Mouse (Mus musculus) forebrain, postnatal 0 days (tissue): ENCODE measurements around the gene Pkd1l3. TPM values are rescaled to one million over a fixed set of nuclear protein-coding genes. Genes with fewer than 3 reads are reported as not detected.

Source experiments
- ATAC-seq: fragments of 200-750 bp; cut with Nextera tagmentation; 2 replicates; pipeline ENCODE4 v1.8.0; 2017; ENCODE audit warnings: mild to moderate bottlenecking, moderate library complexity
- DNase-seq: peaks from one replicate; pipeline ENCODE4 v3.0.0-alpha.2; 2015
- H3K27ac ChIP-seq: fragments of 300-500 bp; sonication (generic); 2 replicates; pipeline ENCODE4 v1.5.1; 2014; ENCODE audit warnings: low read depth, mild to moderate bottlenecking, antibody characterized with exemption, low read length, moderate library complexity, mixed read lengths
- H3K27me3 ChIP-seq: fragments of 300-500 bp; sonication (generic); 2 replicates; pipeline ENCODE4 v1.6.1; 2014; ENCODE audit warnings: mild to moderate bottlenecking, low read length, mixed read lengths; ENCODE audit not compliant: insufficient read depth
- H3K36me3 ChIP-seq: fragments of 300-500 bp; sonication (generic); 2 replicates; pipeline ENCODE4 v1.6.1; 2014; ENCODE audit warnings: mild to moderate bottlenecking, moderate library complexity; ENCODE audit not compliant: insufficient read depth
- H3K4me1 ChIP-seq: fragments of 300-500 bp; sonication (generic); 2 replicates; pipeline ENCODE4 v1.6.1; 2014; ENCODE audit warnings: antibody characterized with exemption; ENCODE audit not compliant: insufficient read depth
- H3K4me2 ChIP-seq: fragments of 300-500 bp; sonication (generic); 2 replicates; pipeline ENCODE4 v1.6.1; 2014; ENCODE audit warnings: low read depth, mild to moderate bottlenecking, moderate library complexity
- H3K4me3 ChIP-seq: fragments of 300-500 bp; sonication (generic); 2 replicates; pipeline ENCODE4 v1.5.1; 2014; ENCODE audit warnings: low read depth, low read length, mixed read lengths
- H3K9ac ChIP-seq: fragments of 300-500 bp; sonication (generic); 2 replicates; pipeline ENCODE4 v1.6.1; 2014; ENCODE audit warnings: mild to moderate bottlenecking
- H3K9me3 ChIP-seq: fragments of 300-500 bp; sonication (generic); 2 replicates; pipeline ENCODE4 v1.6.1; 2016; ENCODE audit warnings: low read length
- CTCF ChIP-seq: sonication (generic); IDR thresholded peaks from 2 replicates; pipeline ENCODE4 v1.5.1; 2016; ENCODE audit warnings: antibody characterized with exemption, control low read depth, low read depth
- WGBS: fragments of 180-500 bp; shearing (Covaris S2); extraction: QIAGEN DNeasy Blood & Tissue Kit; methylation state at CpG from one replicate; pipeline ENCODE4 v1.1.7; 2014; 5-methylcytosine and 5-hydroxymethylcytosine counted together
- polyA plus RNA-seq: library from polyadenylated mRNA; unstranded; fragments of >200 nt; fragmentation: Nextera tagmentation; extraction: Ambion mirVana; gene quantifications from 2 replicates; pipeline ENCODE4 v1.2.1, GENCODE M21; 2015
- total RNA-seq: library from RNA; depleted of rRNA; stranded (reverse); fragments of >200 nt; gene quantifications from 2 replicates; pipeline ENCODE4 v1.2.3, GENCODE M21; 2014

The Pkd1l3 gene
- total and polyA plus RNA-seq, 2 experiments from 2014 or later = 0.21 to 0.24 TPM

GRCm38 (mm10) chr8:109584293-109584692 is 30.0 kb upstream of the Pkd1l3 start:
- Histone ChIP-seq H3K4me3 (no peak overlapping the region), H3K36me3 (no peaks in the 10 kb centered on the region), H3K9me3 (no peaks in the 10 kb centered on the region), H3K27ac (no peak overlapping the region), H3K27me3 (no peaks in the 10 kb centered on the region), H3K9ac (no peak overlapping the region), H3K4me1 (no peaks in the 10 kb centered on the region), H3K4me2 (no peak overlapping the region)
- ATAC-seq = no peak
- 85% methylated on average over 4 of the region's 4 CpGs for WGBS
- no peak for DNase-seq
- no peak for TF ChIP-seq CTCF

GRCm38 (mm10) chr8:109584830-109585229 is 29.5 kb upstream of the Pkd1l3 start:
- ATAC-seq (no peak), DNase-seq (no peak)
- H3K9me3 ChIP-seq = no peaks in the 10 kb centered on the region
- H3K4me1 ChIP-seq = no peaks in the 10 kb centered on the region
- no peak overlapping the region for H3K4me3 ChIP-seq
- no peak overlapping the region for H3K27ac ChIP-seq
- no peak overlapping the region for H3K9ac ChIP-seq
- no peak for TF ChIP-seq CTCF
- H3K27me3 ChIP-seq = no peaks in the 10 kb centered on the region
- no peaks in the 10 kb centered on the region for H3K36me3 ChIP-seq
- no peak overlapping the region for H3K4me2 ChIP-seq
- 93% methylated on average over 3 of the region's 3 CpGs for WGBS

GRCm38 (mm10) chr8:109585652-109586051 is 28.7 kb upstream of the Pkd1l3 start:
- TF ChIP-seq CTCF = no peak
- no peaks in the 10 kb centered on the region for H3K9me3 ChIP-seq
- no peak for ATAC-seq
- no peaks in the 10 kb centered on the region for H3K4me1 ChIP-seq
- H3K4me2 ChIP-seq = no peak overlapping the region
- no peaks in the 10 kb centered on the region for H3K27me3 ChIP-seq
- H3K36me3 ChIP-seq = no peaks in the 10 kb centered on the region
- H3K4me3 ChIP-seq = no peak overlapping the region
- DNase-seq = no peak
- no peak overlapping the region for H3K9ac ChIP-seq
- no peak overlapping the region for H3K27ac ChIP-seq

DNA sequence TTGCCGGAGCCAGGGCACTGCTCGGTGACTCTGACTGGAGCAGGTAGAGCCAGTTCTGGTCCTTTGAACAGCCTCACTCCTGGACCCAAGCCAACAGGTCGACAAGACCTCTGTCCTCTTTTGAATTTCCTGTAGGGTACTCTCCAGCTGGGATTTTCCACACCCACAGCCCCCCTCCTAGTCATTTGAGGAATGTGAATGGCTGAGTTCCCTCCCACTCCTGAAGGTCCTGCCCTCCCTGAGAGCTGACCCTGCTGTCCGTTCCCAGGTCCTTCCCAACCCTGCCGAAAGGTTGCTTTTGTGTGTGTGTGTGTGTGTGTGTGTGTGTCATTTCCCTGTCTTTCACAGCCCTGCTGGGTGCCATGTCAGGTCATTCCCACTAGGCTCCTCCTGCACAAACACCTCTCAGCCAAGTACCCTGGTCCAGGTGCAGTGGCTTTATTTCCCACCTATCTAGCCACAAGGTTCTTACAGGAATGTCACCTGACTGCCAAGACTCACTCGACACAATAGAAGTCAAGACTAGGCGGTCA is 27.3 kb upstream of the Pkd1l3 start:
- H3K27me3 ChIP-seq = no peaks in the 10 kb centered on the region
- H3K4me2 ChIP-seq = no peak overlapping the region
- H3K9me3 ChIP-seq = no peaks in the 10 kb centered on the region
- H3K27ac ChIP-seq = no peak overlapping the region
- no peaks in the 10 kb centered on the region for H3K4me1 ChIP-seq
- H3K9ac ChIP-seq = no peak overlapping the region
- DNase-seq (no peak), ATAC-seq (no peak)
- TF ChIP-seq CTCF = no peak
- 66% methylated on average over 7 of the region's 7 CpGs for WGBS
- peaks cover 6% of the 10 kb centered on the region; the same call in 1 of the 2 replicates for H3K36me3 ChIP-seq
- no peak overlapping the region for H3K4me3 ChIP-seq

- ATAC-seq = no peak
- no peak overlapping the region for H3K27ac ChIP-seq
- no peak overlapping the region for H3K4me3 ChIP-seq
- H3K4me1 ChIP-seq = no peaks in the 10 kb centered on the region
- no peak for TF ChIP-seq CTCF
- H3K9me3 ChIP-seq = no peaks in the 10 kb centered on the region
- no peak overlapping the region for H3K4me2 ChIP-seq
- no peak for DNase-seq
- peaks cover 27% of the 10 kb centered on the region for H3K36me3 ChIP-seq
- 83% methylated on average over 9 of the region's 9 CpGs for WGBS
- H3K27me3 ChIP-seq = no peaks in the 10 kb centered on the region
- H3K9ac ChIP-seq = no peak overlapping the region
Observed at GRCm38 (mm10) chr8:109590901-109591300, 23.4 kb upstream of the Pkd1l3 start.

- Histone ChIP-seq H3K9ac (no peak overlapping the region), H3K4me3 (no peak overlapping the region), H3K27ac (no peak overlapping the region), H3K27me3 (no peaks in the 10 kb centered on the region), H3K9me3 (no peaks in the 10 kb centered on the region), H3K4me2 (no peak overlapping the region), H3K4me1 (no peaks in the 10 kb centered on the region), H3K36me3 (peaks cover 27% of the 10 kb centered on the region)
- TF ChIP-seq CTCF = no peak
- WGBS = 88% methylated on average over 3 of the region's 3 CpGs
- no peak for ATAC-seq
- DNase-seq = no peak
Observed at GRCm38 (mm10) chr8:109591367-109591766, 22.9 kb upstream of the Pkd1l3 start.

GRCm38 (mm10) chr8:109592164-109592563 is 22.2 kb upstream of the Pkd1l3 start:
- H3K9ac ChIP-seq = no peak overlapping the region

More at GRCm38 (mm10) chr8:109592164-109592563, 22.2 kb upstream of the Pkd1l3 start:
- TF ChIP-seq CTCF = no peak
- no peak overlapping the region for H3K27ac ChIP-seq
- no peak overlapping the region for H3K4me2 ChIP-seq
- no peaks in the 10 kb centered on the region for H3K27me3 ChIP-seq
- H3K9me3 ChIP-seq = no peaks in the 10 kb centered on the region
- peaks cover 27% of the 10 kb centered on the region for H3K36me3 ChIP-seq
- 86% methylated on average over 5 of the region's 5 CpGs for WGBS
- ATAC-seq (no peak), DNase-seq (no peak)
- no peak overlapping the region for H3K4me3 ChIP-seq
- no peaks in the 10 kb centered on the region for H3K4me1 ChIP-seq
